Mouse (Mus musculus) stomach, postnatal 0 days (tissue): Measurements from ENCODE around the gene Scarb2.

Experiments
- CTCF ChIP-seq: IDR thresholded peaks from 2 replicates; pipeline ENCODE4 v1.5.1; 2016; ENCODE audit warnings: antibody characterized with exemption, low read depth, mild to moderate bottlenecking, moderate library complexity
- EP300 ChIP-seq: optimal IDR thresholded peaks from 2 replicates; pipeline ENCODE3; 2016; ENCODE audit warnings: antibody characterized with exemption

GRCm38 (mm10) chr5:92413982-92414375 is 92.7 kb downstream of the Scarb2 start:
- no peak for TF ChIP-seq EP300
- no peak for TF ChIP-seq CTCF
